ENCODE assay signal across 8 mouse cellular contexts in the genomic region with DNA sequence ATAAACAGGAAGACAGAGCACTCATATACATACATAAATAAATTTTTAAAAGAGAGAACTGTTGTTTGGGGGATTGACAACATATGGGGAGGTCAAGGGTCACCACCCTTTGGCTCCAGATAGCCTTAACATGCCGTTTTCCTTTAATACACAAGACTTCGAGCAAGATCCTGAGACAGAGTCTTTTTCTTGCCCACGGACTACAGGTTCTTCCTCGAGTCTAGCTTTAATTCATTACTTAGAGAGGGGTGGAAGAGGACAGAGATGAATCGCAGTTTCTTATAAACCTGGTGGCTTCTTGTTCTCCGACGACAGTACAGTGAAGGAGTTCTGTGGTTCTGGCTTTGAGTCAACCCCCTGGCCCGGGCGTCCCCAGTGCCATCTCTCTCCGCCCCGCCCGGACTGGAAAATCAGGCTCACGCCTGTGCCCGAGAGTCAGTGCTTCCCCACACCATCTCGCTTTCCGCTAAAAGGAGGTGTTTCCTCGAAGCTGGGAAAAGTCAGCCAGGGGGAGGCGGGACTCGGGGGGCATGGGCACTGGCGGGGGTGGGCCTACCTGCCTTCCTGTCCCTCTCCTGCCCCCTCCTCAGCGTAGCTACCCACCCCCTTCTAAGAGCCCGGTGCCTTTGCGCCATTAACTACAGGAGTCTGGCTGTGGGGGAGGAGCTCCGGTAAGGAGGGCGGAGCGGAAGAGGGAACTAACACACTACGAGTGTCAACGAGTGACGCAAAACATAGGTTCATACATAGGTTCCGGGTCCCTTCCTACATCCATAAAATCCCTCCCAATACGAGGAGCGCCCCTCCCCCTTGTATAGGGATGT. TPM values are rescaled to one million over a fixed set of nuclear protein-coding genes. Genes with fewer than 3 reads are reported as not detected.
DNase-seq lines count a peak whose midpoint lies in the region; ATAC-seq and TF ChIP-seq lines count a peak whose summit lies in the region.

No protein-coding gene starts in this region.

- no peaks in the 10 kb centered on the region for H3K4me1 ChIP-seq in cerebellum, adult 2 months (ENCODE audit: control insufficient read depth, insufficient read depth, low read length)
- H3K4me1 ChIP-seq in heart, embryonic 13.5 days, result peaks cover 15% of the 10 kb centered on the region
- H3K4me1 ChIP-seq in kidney, postnatal 0 days (replicated peaks; ENCODE audit: insufficient read depth, low read length), result no peaks in the 10 kb centered on the region

- peak overlapping the region; percentile 96 for H3K4me2 ChIP-seq in heart, embryonic 13.5 days
- peak overlapping the region; percentile 78 for H3K4me2 ChIP-seq in kidney, postnatal 0 days (ENCODE audit: low read length)

- no peaks in the 10 kb centered on the region for H3K27me3 ChIP-seq in cerebellum, adult 2 months (ENCODE audit: control insufficient read depth, insufficient read depth, low read length)
- peaks cover 70% of the 10 kb centered on the region for H3K27me3 ChIP-seq in heart, embryonic 13.5 days (replicated peaks)
- no peaks in the 10 kb centered on the region for H3K27me3 ChIP-seq in kidney, postnatal 0 days (ENCODE audit: insufficient read depth, low read length)

- peak overlapping the region; percentile 44 for H3K4me3 ChIP-seq in cerebellum, adult 2 months (replicated peaks; ENCODE audit: insufficient read depth, low read depth, low read length)
- peak overlapping the region; percentile 63 for H3K4me3 ChIP-seq in heart, embryonic 13.5 days
- H3K4me3 ChIP-seq in kidney, postnatal 0 days (replicated peaks; ENCODE audit: low read depth, low read length), result peak overlapping the region; percentile 43

- H3K9me3 ChIP-seq in heart, embryonic 13.5 days, result no peaks in the 10 kb centered on the region
- H3K9me3 ChIP-seq in kidney, postnatal 0 days (replicated peaks; ENCODE audit: low read length), result no peaks in the 10 kb centered on the region

- H3K9ac ChIP-seq in heart, embryonic 13.5 days, result peak overlapping the region; percentile 81
- peak overlapping the region; percentile 33; the same call in 1 of the 2 replicates for H3K9ac ChIP-seq in kidney, postnatal 0 days (ENCODE audit: low read depth, low read length)

- ATAC-seq in heart, embryonic 13.5 days (ENCODE audit: extremely low read depth, insufficient number of reproducible peaks, low FRiP score, low TSS enrichment), result no peak
- ATAC-seq in kidney, postnatal 0 days (replicated peaks; ENCODE audit: low FRiP score, low read depth), result peak; percentile 52

- H3K27ac ChIP-seq in cerebellum, adult 2 months (ENCODE audit: insufficient read depth, low read length), result no peak overlapping the region
- no peak overlapping the region for H3K27ac ChIP-seq in heart, embryonic 13.5 days (replicated peaks)
- H3K27ac ChIP-seq in kidney, postnatal 0 days, result no peak overlapping the region

- no peak for TF ChIP-seq CTCF in cerebellum, adult 2 months (IDR thresholded peaks at IDR 0.05; ENCODE audit: borderline replicate concordance, insufficient read depth, low read depth, low read length)
- no peak for TF ChIP-seq CTCF in kidney, postnatal 0 days (IDR thresholded peaks at IDR 0.05; ENCODE audit: low read depth)

- no peak for TF ChIP-seq POLR2A in cerebellum, adult 2 months (IDR thresholded peaks at IDR 0.05; ENCODE audit: borderline replicate concordance, insufficient read depth, low read length)

- no peaks in the 10 kb centered on the region for H3K36me3 ChIP-seq in heart, embryonic 13.5 days
- no peaks in the 10 kb centered on the region for H3K36me3 ChIP-seq in kidney, postnatal 0 days (ENCODE audit: insufficient read depth, low read length)

- DNase-seq in cerebellum, adult 2 months, result no peak
- DNase-seq in cerebellum, adult 18-20 months, result no peak
- DNase-seq in c-Kit-positive CD71-positive TER-119-negative erythroid progenitor cells, embryonic 14.5 days (ENCODE audit: low read depth), result peak; percentile 46
- peak; percentile 70 for DNase-seq in kidney, postnatal 0 days (ENCODE audit: low spot score)
- peak; percentile 54 to 68 for DNase-seq in lung, postnatal 4 days
- peak; percentile 34 to 76 for DNase-seq in spleen, postnatal 10 days (ENCODE audit: low spot score in 2 of 2)
- DNase-seq in layer of hippocampus, adult 9-10 months (ENCODE audit: low spot score), result no peak

- 3% methylated on average over 32 of the region's 32 CpGs for WGBS in cerebellum, adult 2 months
- 3% methylated on average over 32 of the region's 32 CpGs for WGBS in heart, embryonic 13.5 days
- 3% methylated on average over 32 of the region's 32 CpGs for WGBS in kidney, postnatal 0 days

RNA-seq across cellular contexts. Expression of a gene that starts 11.7 kb away (rescaled TPM):
- polyA plus RNA-seq in cerebellum, adult 2 months (2012; rRNA removed), result 0.03 TPM in 2 replicates
- polyA plus RNA-seq in heart, embryonic 13.5 days (2015; fragmentation: Nextera tagmentation; extraction: Ambion mirVana), result not detected in 2 replicates
- polyA plus RNA-seq in kidney, postnatal 0 days (2015; fragmentation: Nextera tagmentation; extraction: Ambion mirVana), result 0.15 TPM in 1 of 2 replicates, not detected in the other

RNA-seq across cellular contexts. Expression of a gene that starts 24.4 kb away (rescaled TPM):
- polyA plus RNA-seq in cerebellum, adult 2 months (2012; rRNA removed), result 94.3 and 97.7 TPM in 2 replicates
- polyA plus RNA-seq in heart, embryonic 13.5 days (2015; fragmentation: Nextera tagmentation; extraction: Ambion mirVana), result 5.5 and 6.6 TPM in 2 replicates
- polyA plus RNA-seq in kidney, postnatal 0 days (2015; fragmentation: Nextera tagmentation; extraction: Ambion mirVana), result 4.6 and 5.5 TPM in 2 replicates

Comparison
In these comparisons a context has a peak if more than half of its experiments do, and no peak if none do; other contexts are left out.
1. DNase-seq: peak in c-Kit-positive CD71-positive TER-119-negative erythroid progenitor cells, embryonic 14.5 days (single experiment), kidney, postnatal 0 days (single experiment), lung, postnatal 4 days (2 of 2) and spleen, postnatal 10 days (2 of 2); none in cerebellum, adult 2 months (0 of 2), cerebellum, adult 18-20 months (0 of 2) and layer of hippocampus, adult 9-10 months (single experiment).
2. RNA of a gene that starts 24.4 kb away (polyA plus RNA-seq): 94.3 to 97.7 TPM in cerebellum, adult 2 months; 5.5 to 6.6 TPM in heart, embryonic 13.5 days and 4.6 to 5.5 TPM in kidney, postnatal 0 days; every median in the first group is over 10 times any median in the second.
3. Peak in every context shown above with its lines, with median percentiles within 50 percentile points of each other: H3K4me3 ChIP-seq.